Mouse (Mus musculus) adrenal gland, adult 10 weeks (tissue): ENCODE data around the gene Olfr298. TPM values are rescaled to one million over a fixed set of nuclear protein-coding genes. Genes with fewer than 3 reads are reported as not detected.

Experiments
- polyA plus RNA-seq: library from polyadenylated mRNA; stranded (reverse); fragments of 350-450 nt; fragmentation: Illumina TruSeq; extraction: RNeasy Lipid Tissue Mini Kit (QIAGEN cat#74804); gene quantifications from one replicate; pipeline ENCODE4 v1.2.3, GENCODE M21; 2014; ENCODE audit warnings: low read depth, low replicate concordance

Olfr298 gene
- not detected for polyA plus RNA-seq

DNA sequence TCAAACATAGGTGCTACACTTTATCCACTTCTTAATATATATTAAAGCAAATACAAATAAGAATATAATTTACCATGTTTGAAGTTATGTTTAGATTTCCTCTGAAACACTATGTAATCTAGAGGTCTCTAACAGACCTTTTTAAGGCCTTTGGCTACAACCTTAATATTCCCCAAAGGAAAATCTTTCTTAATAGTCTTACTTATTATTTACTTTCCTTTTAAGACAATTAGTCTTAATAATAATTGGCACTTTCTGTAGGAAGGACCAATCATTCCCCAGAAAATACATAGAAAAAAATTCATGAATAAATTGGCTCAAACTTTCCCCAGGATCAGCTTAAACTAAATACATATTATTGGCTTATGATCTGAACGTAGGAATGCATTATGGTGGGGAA lies at the start of gene Olfr298:
Gene Olfr298 (minus strand): TSS at position 101 of the 400 bp plus-strand sequence.

DNA sequence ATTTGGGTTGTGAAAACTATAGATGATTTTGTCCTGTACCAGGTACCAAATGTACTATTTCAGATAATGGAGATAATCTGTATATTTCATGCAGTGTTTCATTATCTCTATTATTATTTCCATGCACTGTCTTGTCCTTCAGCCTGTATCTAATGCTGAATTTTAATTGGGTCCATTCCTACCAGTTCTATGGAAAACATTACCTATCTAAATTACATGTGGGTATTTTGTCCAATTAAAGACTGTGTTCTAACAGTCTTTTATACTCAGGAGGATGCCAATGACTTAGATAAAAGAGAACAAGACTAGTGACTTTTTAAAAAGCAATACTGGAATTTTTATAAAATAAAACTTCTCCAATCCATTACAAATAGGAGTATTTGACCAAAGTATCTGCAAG lies 27.4 kb upstream of the Olfr298 start, which contains the start of gene Olfr297:
Gene Olfr297 (plus strand): TSS at position 301 of the 400 bp plus-strand sequence.

DNA sequence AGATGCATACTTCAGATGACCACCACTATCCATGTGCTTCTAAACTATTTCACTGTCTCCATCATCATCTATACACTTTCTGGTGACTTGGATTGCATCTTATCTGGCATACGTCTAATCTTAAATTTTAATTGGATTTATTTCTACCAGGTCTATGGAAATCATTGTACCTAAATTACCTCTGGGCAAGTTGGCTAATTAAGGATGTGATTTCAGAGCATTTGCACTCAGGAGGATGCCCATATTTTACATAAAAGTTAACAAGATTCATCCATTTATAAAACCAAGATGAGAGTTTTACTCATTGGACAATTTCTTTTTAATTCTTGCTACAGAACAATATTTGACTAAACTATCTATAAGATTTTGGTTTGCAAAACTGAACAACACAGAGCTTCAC lies 32.7 kb downstream of the Olfr298 start, which contains the start of gene Olfr299:
Gene Olfr299 (plus strand): TSS at position 301 of the 400 bp plus-strand sequence.

Other genes starting within 250 kb of the Olfr298 start
- not detected for gene Vmn2r76, start 246.2 kb downstream of the Olfr298 start, polyA plus RNA-seq
- gene Olfr310, start 215.3 kb downstream of the Olfr298 start, polyA plus RNA-seq, result not detected
- not detected for gene Olfr309, start 178.8 kb downstream of the Olfr298 start, polyA plus RNA-seq
- not detected for gene Olfr308, start 166.9 kb downstream of the Olfr298 start, polyA plus RNA-seq
- gene Olfr307, start 154.9 kb downstream of the Olfr298 start, polyA plus RNA-seq, result not detected
- not detected for gene Olfr305, start 125.6 kb downstream of the Olfr298 start, polyA plus RNA-seq
- gene Olfr304, start 105.8 kb downstream of the Olfr298 start, polyA plus RNA-seq, result not detected
- gene Olfr303, start 94.7 kb downstream of the Olfr298 start, polyA plus RNA-seq, result not detected
- gene Olfr301, start 88.6 kb downstream of the Olfr298 start, polyA plus RNA-seq, result not detected
- gene Olfr299, start 32.6 kb downstream of the Olfr298 start, polyA plus RNA-seq, result not detected
- gene Olfr297, start 27.5 kb upstream of the Olfr298 start, polyA plus RNA-seq, result not detected
- gene Olfr295, start 91.4 kb upstream of the Olfr298 start, polyA plus RNA-seq, result not detected
- gene Olfr294, start 124.2 kb upstream of the Olfr298 start, polyA plus RNA-seq, result not detected
- gene Olfr293, start 156.6 kb upstream of the Olfr298 start, polyA plus RNA-seq, result not detected
- not detected for gene Olfr292, start 195.8 kb upstream of the Olfr298 start, polyA plus RNA-seq